Mouse (Mus musculus) CH12.LX (cell line): ENCODE results near the gene Srd5a1.

Source experiments
- CTCF ChIP-seq, 2 experiments: IDR thresholded peaks in 1 of 2; conservative IDR thresholded peaks in 1 of 2; 2 replicates each; pipeline ENCODE4 v1.5.1; 2011 to 2012; ENCODE audit warnings: low read depth in 2 of 2, low read length in 2 of 2, improper control_type of control experiment in 1 of 2, inconsistent platforms in 1 of 2, mild to moderate bottlenecking in 1 of 2, moderate library complexity in 1 of 2
- ELF1 ChIP-seq: IDR thresholded peaks from 2 replicates; pipeline ENCODE4 v1.6.1; 2014; ENCODE audit warnings: low read depth, mild to moderate bottlenecking, inconsistent platforms, low read length, improper control_type of control experiment
- EP300 ChIP-seq: IDR thresholded peaks from 2 replicates; pipeline ENCODE4 v1.6.1; 2011; ENCODE audit warnings: low read length, improper control_type of control experiment
- ETS1 ChIP-seq: conservative IDR thresholded peaks from 2 replicates; pipeline ENCODE4 v1.6.1; 2012; ENCODE audit warnings: low read depth, mild to moderate bottlenecking, inconsistent platforms, low read length, improper control_type of control experiment, moderate library complexity
- KAT2A ChIP-seq: IDR thresholded peaks from 2 replicates; pipeline ENCODE4 v1.6.1; 2012; ENCODE audit warnings: low read length, improper control_type of control experiment, inconsistent platforms; ENCODE audit not compliant: insufficient replicate concordance
- MAFK ChIP-seq: IDR thresholded peaks from 2 replicates; pipeline ENCODE4 v1.6.1; 2011; ENCODE audit warnings: low read length, improper control_type of control experiment; ENCODE audit not compliant: insufficient replicate concordance
- NELFE ChIP-seq: IDR thresholded peaks from 2 replicates; pipeline ENCODE4 v1.6.1; 2011; ENCODE audit warnings: low read depth, low read length, improper control_type of control experiment
- POLR2A ChIP-seq: IDR thresholded peaks from 2 replicates; pipeline ENCODE4 v1.6.1; 2011; ENCODE audit warnings: low read depth, mild to moderate bottlenecking, improper control_type of control experiment, low read length
- ZKSCAN1 ChIP-seq: IDR thresholded peaks from 2 replicates; pipeline ENCODE4 v1.6.1; 2012; ENCODE audit warnings: low read depth, inconsistent platforms, low read length, improper control_type of control experiment, borderline replicate concordance
- ZNF384 ChIP-seq: IDR thresholded peaks from 2 replicates; pipeline ENCODE4 v1.6.1; 2012; ENCODE audit warnings: low read depth, low read length, improper control_type of control experiment, inconsistent platforms

DNA sequence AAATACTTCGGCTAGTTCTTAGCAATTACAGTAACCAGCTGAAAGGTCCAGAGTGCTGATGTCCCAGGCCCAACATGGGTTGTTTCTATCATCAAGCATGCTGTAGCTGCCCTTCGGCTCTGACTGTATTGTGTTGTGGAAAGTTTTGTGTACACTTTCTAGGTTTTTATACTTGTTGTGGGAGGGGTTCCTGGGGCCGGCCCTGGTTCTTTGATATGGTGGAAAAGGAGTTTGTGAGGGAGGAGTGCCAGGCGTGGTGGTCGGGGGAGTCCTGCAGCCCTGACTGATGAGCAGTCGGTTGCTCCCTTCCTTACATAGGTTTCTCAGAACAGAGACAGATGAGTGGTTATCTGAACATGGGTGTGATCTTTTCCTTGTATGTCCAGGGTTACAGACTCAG is 25.6 kb upstream of the Srd5a1 start:
- TF ChIP-seq NELFE (no peak), EP300 (no peak), CTCF (conservative IDR thresholded peaks at IDR 0.05 in 1 of 2, IDR thresholded peaks at IDR 0.05 in 1 of 2; ENCODE audit: low read depth in 2 of 2, low read length in 2 of 2) (no peak), ETS1 (no peak), ELF1 (no peak), POLR2A (no peak; the same call in 1 of the 2 replicates), ZKSCAN1 (no peak), MAFK (no peak), ZNF384 (no peak), KAT2A (no peak)
